Mouse (Mus musculus) lung, postnatal 0 days (tissue): ENCODE measurements around the gene Dnajc1. TPM values are rescaled to one million over a fixed set of nuclear protein-coding genes. Genes with fewer than 3 reads are reported as not detected.

Experiments used
- ATAC-seq: fragments of 200-750 bp; cut with Nextera tagmentation; 2 replicates; pipeline ENCODE4 v1.8.0; 2017; ENCODE audit warnings: moderate library complexity
- DNase-seq: peaks from one replicate; pipeline ENCODE4 v3.0.0-alpha.2; 2016; ENCODE audit warnings: low spot score
- H3K27ac ChIP-seq: fragments of 300-500 bp; sonication (generic); 2 replicates; pipeline ENCODE4 v1.5.1; 2014; ENCODE audit warnings: antibody characterized with exemption, mild to moderate bottlenecking, low read length, mixed read lengths
- H3K27me3 ChIP-seq: fragments of 300-500 bp; sonication (generic); replicated peaks from 2 replicates; pipeline ENCODE4 v1.6.1; 2014; ENCODE audit warnings: low read length, mixed read lengths; ENCODE audit not compliant: insufficient read depth
- H3K36me3 ChIP-seq: fragments of 300-500 bp; sonication (generic); 2 replicates; pipeline ENCODE4 v1.6.1; 2014; ENCODE audit warnings: low read length, mixed read lengths; ENCODE audit not compliant: insufficient read depth
- H3K4me1 ChIP-seq: fragments of 300-500 bp; sonication (generic); 2 replicates; pipeline ENCODE4 v1.6.1; 2014; ENCODE audit warnings: antibody characterized with exemption, low read depth, low read length, mixed read lengths; ENCODE audit not compliant: insufficient read depth
- H3K4me2 ChIP-seq: fragments of 300-500 bp; sonication (generic); replicated peaks from 2 replicates; pipeline ENCODE4 v1.6.1; 2014; ENCODE audit warnings: low read depth, mild to moderate bottlenecking, low read length, moderate library complexity, mixed read lengths
- H3K4me3 ChIP-seq: fragments of 300-500 bp; sonication (generic); 2 replicates; pipeline ENCODE4 v1.5.1; 2014; ENCODE audit warnings: low read depth, low read length
- H3K9ac ChIP-seq: fragments of 300-500 bp; sonication (generic); replicated peaks from 2 replicates; pipeline ENCODE4 v1.6.1; 2014; ENCODE audit warnings: low read depth, mild to moderate bottlenecking
- H3K9me3 ChIP-seq: fragments of 300-500 bp; sonication (generic); 2 replicates; pipeline ENCODE4 v1.6.1; 2016; ENCODE audit warnings: low read length, mixed read lengths
- CTCF ChIP-seq: IDR thresholded peaks from 2 replicates; pipeline ENCODE4 v1.5.1; 2016; ENCODE audit warnings: antibody characterized with exemption, mild to moderate bottlenecking
- EP300 ChIP-seq: IDR thresholded peaks from 2 replicates; pipeline ENCODE4 v1.6.1; 2016; ENCODE audit warnings: antibody characterized with exemption, mild to moderate bottlenecking, control low read depth
- WGBS: fragments of 180-500 bp; shearing (Covaris S2); extraction: QIAGEN DNeasy Blood & Tissue Kit; methylation state at CpG from one replicate; pipeline ENCODE4 v1.1.7; 2014; 5-methylcytosine and 5-hydroxymethylcytosine counted together
- polyA plus RNA-seq: library from polyadenylated mRNA; unstranded; fragments of >200 nt; fragmentation: Nextera tagmentation; extraction: Ambion mirVana; gene quantifications from 2 replicates; pipeline ENCODE4 v1.2.1, GENCODE M21; 2015

Dnajc1 gene
- polyA plus RNA-seq, 1 experiment from 2014 or later = 47.5 TPM

GRCm38 (mm10) chr2:18176235-18176634 is 216.4 kb downstream of the Dnajc1 start:
- 75% methylated on average over 3 of the region's 3 CpGs for WGBS
- TF ChIP-seq CTCF (no peak), EP300 (no peak)
- H3K27ac ChIP-seq = no peak overlapping the region
- H3K9me3 ChIP-seq = no peaks in the 10 kb centered on the region
- DNase-seq (peak; percentile 48), ATAC-seq (no peak)
- H3K4me3 ChIP-seq = no peak overlapping the region
- H3K9ac ChIP-seq = no peak overlapping the region
- no peaks in the 10 kb centered on the region for H3K4me1 ChIP-seq
- no peaks in the 10 kb centered on the region for H3K27me3 ChIP-seq
- no peak overlapping the region for H3K4me2 ChIP-seq
- H3K36me3 ChIP-seq = 0 out of 2 replicates have a peak, but pooled peaks cover 3% of the 10 kb centered on the region

GRCm38 (mm10) chr2:18175234-18175633 is 217.4 kb downstream of the Dnajc1 start:
- ATAC-seq (no peak), DNase-seq (no peak)
- H3K27ac ChIP-seq = no peak overlapping the region
- H3K4me1 ChIP-seq = no peaks in the 10 kb centered on the region
- H3K9me3 ChIP-seq = no peaks in the 10 kb centered on the region
- H3K36me3 ChIP-seq = 0 out of 2 replicates have a peak, but pooled peaks cover 3% of the 10 kb centered on the region
- WGBS = 16% methylated on average over 1 of the region's 1 CpGs
- H3K27me3 ChIP-seq = no peaks in the 10 kb centered on the region
- no peak for TF ChIP-seq EP300
- no peak for TF ChIP-seq CTCF
- no peak overlapping the region for H3K4me2 ChIP-seq
- H3K9ac ChIP-seq = no peak overlapping the region
- no peak overlapping the region for H3K4me3 ChIP-seq

GRCm38 (mm10) chr2:18169174-18169948 is 223.3 kb downstream of the Dnajc1 start:
- Histone ChIP-seq H3K36me3 (0 out of 2 replicates have a peak, but pooled peaks cover 3% of the 10 kb centered on the region), H3K9ac (no peak overlapping the region), H3K4me3 (no peak overlapping the region), H3K27ac (no peak overlapping the region), H3K9me3 (no peaks in the 10 kb centered on the region), H3K4me1 (no peaks in the 10 kb centered on the region), H3K27me3 (no peaks in the 10 kb centered on the region), H3K4me2 (no peak overlapping the region)
- DNase-seq = no peak
- no peak for TF ChIP-seq CTCF
- no peak for TF ChIP-seq EP300
- ATAC-seq = no peak
- WGBS = 23% methylated on average over 1 of the region's 1 CpGs

GRCm38 (mm10) chr2:18165511-18165910 is 227.1 kb downstream of the Dnajc1 start:
- no peak for DNase-seq
- Histone ChIP-seq H3K27me3 (no peaks in the 10 kb centered on the region), H3K4me3 (no peak overlapping the region), H3K4me1 (no peaks in the 10 kb centered on the region), H3K4me2 (no peak overlapping the region), H3K9me3 (no peaks in the 10 kb centered on the region), H3K9ac (no peak overlapping the region), H3K36me3 (peaks cover 12% of the 10 kb centered on the region; the same call in 1 of the 2 replicates), H3K27ac (no peak overlapping the region)
- 85% methylated on average over 2 of the region's 2 CpGs for WGBS
- no peak for TF ChIP-seq EP300
- TF ChIP-seq CTCF = no peak
- ATAC-seq = no peak

GRCm38 (mm10) chr2:18160992-18161391 is 231.6 kb downstream of the Dnajc1 start:
- Histone ChIP-seq H3K27ac (no peak overlapping the region), H3K36me3 (peaks cover 9% of the 10 kb centered on the region; the same call in 1 of the 2 replicates), H3K27me3 (no peaks in the 10 kb centered on the region), H3K9me3 (no peaks in the 10 kb centered on the region), H3K4me1 (no peaks in the 10 kb centered on the region), H3K9ac (no peak overlapping the region), H3K4me3 (no peak overlapping the region), H3K4me2 (no peak overlapping the region)
- ATAC-seq = no peak
- TF ChIP-seq CTCF (no peak), EP300 (no peak)
- WGBS = 88% methylated on average over 5 of the region's 5 CpGs
- DNase-seq = no peak

- Histone ChIP-seq H3K36me3 (peaks cover 9% of the 10 kb centered on the region; the same call in 1 of the 2 replicates), H3K27ac (no peak overlapping the region), H3K27me3 (no peaks in the 10 kb centered on the region), H3K4me2 (no peak overlapping the region), H3K9me3 (no peaks in the 10 kb centered on the region), H3K4me3 (no peak overlapping the region), H3K9ac (no peak overlapping the region), H3K4me1 (no peaks in the 10 kb centered on the region)
- no peak for DNase-seq
- no peak for ATAC-seq
- TF ChIP-seq EP300 (no peak), CTCF (no peak)
- 68% methylated on average over 3 of the region's 3 CpGs for WGBS
These were observed 233.2 kb downstream of the Dnajc1 start for GRCm38 (mm10) chr2:18159426-18159825.
